Mouse (Mus musculus) C2C12 (cell line): Measurements from ENCODE around the gene Mblac2. TPM values are rescaled to one million over a fixed set of nuclear protein-coding genes. Genes with fewer than 3 reads are reported as not detected.

Source experiments
- H3K27me3 ChIP-seq: one replicate; pipeline ENCODE4 v1.6.1; 2011; ENCODE audit not compliant: control insufficient read depth, insufficient read depth, insufficient read length
- H3K36me3 ChIP-seq: one replicate; pipeline ENCODE4 v1.6.1; 2011; ENCODE audit not compliant: control insufficient read depth, insufficient read depth
- H3K4me3 ChIP-seq: one replicate; pipeline ENCODE4 v1.5.1; 2011; ENCODE audit warnings: mild to moderate bottlenecking, control low read depth; ENCODE audit not compliant: poor library complexity, insufficient read depth, severe bottlenecking
- H3K79me2 ChIP-seq: one replicate; pipeline ENCODE4 v1.6.1; 2011; ENCODE audit not compliant: control insufficient read depth, insufficient read depth
- H3K79me3 ChIP-seq: one replicate; pipeline ENCODE4 v1.6.1; 2011; ENCODE audit warnings: low read depth, control low read depth
- H3ac ChIP-seq: one replicate; pipeline ENCODE3; 2011; ENCODE audit warnings: low read depth; ENCODE audit not compliant: control insufficient read depth, insufficient read length
- CEBPB ChIP-seq: IDR thresholded peaks from one replicate; pipeline ENCODE4 v1.6.1; 2011; ENCODE audit warnings: low read depth, mild to moderate bottlenecking, control low read depth, moderate library complexity
- CTCF ChIP-seq: IDR thresholded peaks from one replicate; pipeline ENCODE4 v1.5.1; 2011; ENCODE audit not compliant: control insufficient read depth, insufficient read depth, insufficient read length
- FOSL1 ChIP-seq: IDR thresholded peaks from one replicate; pipeline ENCODE4 v1.8.0; 2011; ENCODE audit warnings: mild to moderate bottlenecking, low read length; ENCODE audit not compliant: poor library complexity, insufficient read depth, severe bottlenecking
- MAX ChIP-seq: IDR thresholded peaks from one replicate; pipeline ENCODE4 v1.6.1; 2011; ENCODE audit warnings: mild to moderate bottlenecking, control low read depth
- MYOD1 ChIP-seq: IDR thresholded peaks from one replicate; pipeline ENCODE4 v1.6.1; 2011; ENCODE audit warnings: low read depth; ENCODE audit not compliant: control insufficient read depth, insufficient read length
- MYOG ChIP-seq: IDR thresholded peaks from one replicate; pipeline ENCODE4 v1.6.1; 2011; ENCODE audit not compliant: control insufficient read depth, insufficient read length; ENCODE audit errors: extremely low read depth
- USF1 ChIP-seq: IDR thresholded peaks from one replicate; pipeline ENCODE4 v1.6.1; 2011; ENCODE audit warnings: low read depth, mild to moderate bottlenecking, control low read depth, moderate library complexity
- polyA plus RNA-seq: library from polyadenylated mRNA; unstranded; fragments of >200 nt; fragmentation: generic; extraction: Trizol; gene quantifications from one replicate; pipeline ENCODE4 v1.2.1, GENCODE M21; 2012; ENCODE audit warnings: missing spikeins

The Mblac2 gene
- polyA plus RNA-seq, 1 experiment = 1.2 TPM

DNA sequence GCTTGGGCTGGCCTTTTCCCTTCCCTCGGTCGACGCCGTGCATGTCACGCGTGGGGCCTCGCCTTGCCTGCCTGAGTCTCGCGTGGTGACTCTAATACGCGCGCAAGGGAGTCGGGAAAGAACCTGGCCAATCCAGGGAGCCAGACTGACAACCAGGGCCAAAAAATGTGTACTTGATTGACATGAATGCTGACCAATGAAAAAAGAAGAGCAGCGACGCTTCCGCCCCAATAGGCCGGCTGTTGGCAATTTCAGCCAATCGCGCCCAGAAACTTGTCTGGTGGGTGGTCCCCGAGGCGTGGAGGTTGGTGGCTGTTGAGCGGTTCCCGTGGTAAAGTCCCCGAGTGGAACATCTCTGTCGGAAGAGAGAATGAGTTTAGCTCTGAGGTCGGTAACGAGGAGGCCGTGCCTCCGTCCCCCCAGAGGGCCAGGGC is 71.8 kb downstream of the Mblac2 start, which contains the start of gene Cetn3:
Cetn3 (plus strand) TSS at position 107 of the 434 bp plus-strand sequence.
- TF ChIP-seq MAX = peak; percentile 98
- TF ChIP-seq FOSL1 = no peak
- H3K79me2 ChIP-seq = peaks cover 28% of the 10 kb centered on the region
- H3K27me3 ChIP-seq = no peaks in the 10 kb centered on the region
- H3K79me3 ChIP-seq = peaks cover 15% of the 10 kb centered on the region
- peaks cover 30% of the 10 kb centered on the region for H3K36me3 ChIP-seq
- peak within 1 kb of the TSS; percentile 97 for H3ac ChIP-seq
- peak within 1 kb of the TSS; percentile 74 for H3K4me3 ChIP-seq

DNA sequence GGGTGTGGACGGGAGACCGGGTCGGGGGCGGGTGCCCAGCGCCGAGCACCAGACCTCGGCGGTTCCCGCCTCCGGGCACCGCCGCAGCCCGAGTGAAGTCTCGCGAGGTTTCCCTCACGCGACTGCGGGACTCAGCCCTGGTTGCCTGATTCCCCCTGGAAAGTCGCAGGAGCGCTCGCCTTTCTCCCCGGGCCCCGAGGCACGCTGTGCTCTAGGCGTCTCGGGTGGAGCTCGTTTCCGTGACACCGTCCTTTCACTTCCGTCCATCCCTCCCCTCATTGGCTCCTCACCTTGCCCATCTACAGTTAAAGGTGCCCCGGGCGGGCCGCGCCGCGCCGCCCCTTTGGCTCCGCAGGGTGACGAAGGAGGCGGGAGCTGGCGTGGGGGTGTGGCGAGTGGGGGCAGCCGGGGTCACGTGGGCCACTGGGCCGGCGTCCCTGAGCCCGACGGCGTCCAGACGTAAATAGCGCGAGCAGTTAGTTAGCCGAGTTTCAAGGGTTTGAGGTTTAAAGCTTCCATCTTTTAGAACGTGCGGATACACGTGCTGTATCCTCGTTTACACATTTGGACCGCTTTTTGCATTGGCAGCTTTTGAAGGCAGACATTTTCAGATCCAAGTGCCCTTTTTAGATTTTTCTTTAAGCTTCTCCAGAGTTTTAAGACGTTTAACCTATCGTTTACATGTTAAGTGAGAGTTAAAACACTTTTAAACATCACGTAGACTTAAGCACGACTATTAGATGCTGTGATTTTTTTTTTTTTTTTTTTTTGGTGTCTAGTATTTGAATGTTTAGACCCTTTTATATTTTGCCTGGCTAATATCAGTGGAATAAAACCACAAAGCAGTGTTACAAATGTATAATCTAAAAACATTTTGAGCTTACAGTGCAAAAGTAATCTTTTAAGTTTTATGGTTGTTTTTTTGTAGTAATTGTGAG is 72.5 kb downstream of the Mblac2 start:
- Histone ChIP-seq H3K4me3 (peak overlapping the region; percentile 74), H3ac (peak overlapping the region; percentile 97), H3K27me3 (no peaks in the 10 kb centered on the region), H3K36me3 (peaks cover 36% of the 10 kb centered on the region), H3K79me2 (peaks cover 28% of the 10 kb centered on the region), H3K79me3 (peaks cover 16% of the 10 kb centered on the region)
- TF ChIP-seq MYOD1 (no peak), USF1 (peak; percentile 94), CEBPB (no peak), MAX (peak; percentile 97), CTCF (no peak)

- no peak overlapping the region for H3K4me3 ChIP-seq
- H3K79me3 ChIP-seq = peaks cover 16% of the 10 kb centered on the region
- TF ChIP-seq MYOD1 (no peak), USF1 (no peak), CTCF (no peak), CEBPB (no peak), FOSL1 (no peak), MYOG (no peak), MAX (no peak)
- H3K27me3 ChIP-seq = no peaks in the 10 kb centered on the region
- H3K79me2 ChIP-seq = peaks cover 28% of the 10 kb centered on the region
- H3ac ChIP-seq = no peak overlapping the region
- H3K36me3 ChIP-seq = peaks cover 41% of the 10 kb centered on the region
Observed at GRCm38 (mm10) chr13:81785766-81786480, 74.8 kb downstream of the Mblac2 start.

DNA sequence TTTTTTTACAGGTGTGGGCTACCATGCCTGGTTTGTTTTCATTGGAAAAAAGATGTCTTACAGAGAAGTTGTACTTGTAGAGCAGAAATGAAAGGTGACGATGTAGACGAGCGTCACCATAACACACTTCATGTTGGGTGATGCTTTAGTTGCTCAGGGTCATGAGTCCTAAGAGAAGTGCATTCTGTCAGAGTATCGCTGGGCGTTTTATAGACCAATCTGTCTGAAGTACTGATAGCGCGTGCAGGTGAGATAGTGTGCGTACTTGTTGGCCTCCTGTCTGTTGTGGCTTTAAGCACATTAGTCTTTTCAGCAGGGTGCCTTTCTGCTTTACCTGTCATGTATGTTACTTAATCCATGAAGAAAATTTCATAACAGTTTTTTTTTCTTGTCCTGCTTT is 79.0 kb downstream of the Mblac2 start:
- peaks cover 50% of the 10 kb centered on the region for H3K36me3 ChIP-seq

DNA sequence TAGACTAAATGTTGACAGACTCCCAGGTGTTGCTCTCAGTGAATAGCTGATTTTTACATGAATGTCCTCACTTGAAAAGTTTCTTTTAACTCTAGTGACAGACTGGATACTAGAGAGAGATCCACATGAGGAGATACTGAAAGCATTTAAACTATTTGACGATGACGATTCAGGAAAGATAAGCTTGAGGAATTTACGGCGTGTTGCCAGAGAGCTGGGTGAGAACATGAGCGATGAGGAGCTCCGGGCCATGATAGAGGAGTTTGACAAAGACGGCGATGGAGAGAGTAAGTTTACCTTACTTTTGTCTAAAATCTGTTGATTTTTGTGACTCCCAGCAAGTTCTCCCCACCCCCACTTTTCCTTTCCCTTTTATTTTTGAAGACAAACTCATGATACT is 80.7 kb downstream of the Mblac2 start:
- Histone ChIP-seq H3K27me3 (no peaks in the 10 kb centered on the region), H3K4me3 (no peak overlapping the region), H3ac (no peak overlapping the region), H3K79me2 (peaks cover 5% of the 10 kb centered on the region), H3K79me3 (peaks cover 8% of the 10 kb centered on the region), H3K36me3 (peaks cover 39% of the 10 kb centered on the region)
- TF ChIP-seq CTCF (no peak), MYOD1 (no peak), MYOG (no peak), MAX (no peak), USF1 (no peak), FOSL1 (no peak), CEBPB (no peak)

More for the DNA sequence above, 79.0 kb downstream of the Mblac2 start:
- Histone ChIP-seq H3K79me3 (peaks cover 10% of the 10 kb centered on the region), H3K79me2 (peaks cover 16% of the 10 kb centered on the region), H3K27me3 (no peaks in the 10 kb centered on the region), H3ac (no peak overlapping the region), H3K4me3 (no peak overlapping the region)
- TF ChIP-seq USF1 (no peak), MYOG (no peak)

- no peaks in the 10 kb centered on the region for H3K27me3 ChIP-seq
- H3K36me3 ChIP-seq = peaks cover 27% of the 10 kb centered on the region
- H3ac ChIP-seq = no peak overlapping the region
- no peak overlapping the region for H3K4me3 ChIP-seq
- H3K79me2 ChIP-seq = no peaks in the 10 kb centered on the region
- H3K79me3 ChIP-seq = peaks cover 5% of the 10 kb centered on the region
- no peak for TF ChIP-seq USF1
- no peak for TF ChIP-seq MYOD1
- no peak for TF ChIP-seq MYOG
- TF ChIP-seq CTCF = no peak
- TF ChIP-seq MAX = no peak
- TF ChIP-seq CEBPB = no peak
- no peak for TF ChIP-seq FOSL1
Observed at GRCm38 (mm10) chr13:81793850-81794249, 82.7 kb downstream of the Mblac2 start.
